Mouse (Mus musculus) left cerebral cortex, adult 11 months (tissue): ENCODE results near the gene Gpd1l.
A peak's percentile ranks its signal among the peaks of the same experiment; 100 is the strongest.
"Not testable (repeated sequence)": the region's sequence is repeated elsewhere in the genome, so short reads cannot be mapped to it uniquely, and the experiment has no call there.

Source experiments
- DNase-seq: peaks from one replicate; pipeline ENCODE4 v3.0.0; 2022; ENCODE audit warnings: low spot score

The Gpd1l gene

DNA sequence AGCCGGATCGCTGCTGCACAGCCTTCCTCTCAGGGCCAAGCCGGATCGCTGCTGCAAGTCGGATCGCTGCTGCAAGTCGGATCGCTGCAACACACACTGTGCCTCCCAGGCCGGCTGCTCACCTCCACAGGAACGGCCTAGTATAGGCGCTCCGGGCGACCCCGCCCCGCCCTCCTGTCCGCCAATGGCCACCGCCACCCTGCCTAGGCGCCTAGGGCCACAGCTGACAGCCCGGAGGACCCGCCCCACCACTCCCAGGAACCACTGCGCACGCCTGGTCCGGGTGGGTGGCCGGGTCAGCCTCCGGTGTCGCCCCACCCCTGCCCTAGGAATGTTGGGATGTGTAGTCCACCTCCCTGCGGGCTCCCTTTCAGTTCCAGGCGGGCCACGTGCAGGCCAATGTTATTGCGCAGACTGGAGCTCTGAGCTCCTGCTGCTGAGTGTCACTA is at the start of gene Gpd1l:
Gpd1l (minus strand) TSS at position 265 of the 449 bp plus-strand sequence.
- DNase-seq, result peak; percentile 94

DNA sequence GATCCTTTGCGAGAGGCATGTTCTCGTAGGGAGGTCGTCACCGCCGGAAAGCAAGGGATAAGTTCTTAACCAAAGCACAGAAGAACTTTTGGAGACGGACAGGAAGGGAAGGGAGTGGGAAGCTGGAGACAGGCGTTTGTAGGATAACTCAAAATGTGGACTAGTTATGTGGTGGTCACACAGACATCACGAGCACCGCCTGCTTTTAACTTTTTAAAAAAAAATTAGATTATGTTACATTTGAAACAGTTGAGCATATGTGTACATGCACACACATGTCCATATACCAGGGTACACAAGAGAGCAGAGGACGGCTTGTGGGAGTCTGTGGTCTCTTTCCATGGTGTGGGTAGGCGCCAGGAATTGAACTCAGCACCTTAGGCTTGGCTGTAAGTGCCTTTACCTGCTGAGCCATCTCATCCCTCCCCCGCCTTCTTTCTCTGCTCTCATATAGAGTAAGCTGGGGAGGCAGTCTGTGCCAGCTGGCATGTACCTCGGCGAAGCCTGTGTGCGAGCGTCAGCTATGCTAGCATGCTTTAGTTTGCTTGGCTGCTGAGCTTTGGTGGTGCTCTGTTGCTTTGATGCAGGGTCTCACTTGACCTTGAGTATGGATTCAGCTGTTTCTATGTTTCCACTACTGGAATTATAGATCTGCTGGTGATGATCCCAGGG is 49.0 kb upstream of the Gpd1l start, which contains the start of gene Rps27rt:
Rps27rt (minus strand) TSS at position 51 of the 672 bp plus-strand sequence.
- no peak for DNase-seq

DNA sequence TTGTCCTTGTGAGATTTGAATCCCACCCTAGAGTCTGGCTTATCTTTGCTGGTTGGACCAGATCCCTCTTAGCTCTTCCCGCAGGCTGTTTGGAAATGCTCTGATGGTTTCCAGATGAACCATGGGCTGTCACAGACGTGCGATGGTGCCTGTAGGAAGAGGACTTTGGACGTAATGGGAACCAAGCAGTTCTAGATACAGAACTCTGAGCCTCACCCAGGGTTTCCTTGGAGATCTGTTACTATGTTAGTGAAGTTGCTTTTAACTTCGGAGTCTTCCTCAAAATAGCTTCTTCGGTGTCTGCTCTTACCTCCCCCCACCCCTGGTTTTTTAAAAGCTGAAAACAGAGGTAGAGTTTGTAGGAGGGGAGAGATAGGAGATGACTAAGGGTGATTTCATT is 46.2 kb upstream of the Gpd1l start:
- DNase-seq, result peak; percentile 23

DNA sequence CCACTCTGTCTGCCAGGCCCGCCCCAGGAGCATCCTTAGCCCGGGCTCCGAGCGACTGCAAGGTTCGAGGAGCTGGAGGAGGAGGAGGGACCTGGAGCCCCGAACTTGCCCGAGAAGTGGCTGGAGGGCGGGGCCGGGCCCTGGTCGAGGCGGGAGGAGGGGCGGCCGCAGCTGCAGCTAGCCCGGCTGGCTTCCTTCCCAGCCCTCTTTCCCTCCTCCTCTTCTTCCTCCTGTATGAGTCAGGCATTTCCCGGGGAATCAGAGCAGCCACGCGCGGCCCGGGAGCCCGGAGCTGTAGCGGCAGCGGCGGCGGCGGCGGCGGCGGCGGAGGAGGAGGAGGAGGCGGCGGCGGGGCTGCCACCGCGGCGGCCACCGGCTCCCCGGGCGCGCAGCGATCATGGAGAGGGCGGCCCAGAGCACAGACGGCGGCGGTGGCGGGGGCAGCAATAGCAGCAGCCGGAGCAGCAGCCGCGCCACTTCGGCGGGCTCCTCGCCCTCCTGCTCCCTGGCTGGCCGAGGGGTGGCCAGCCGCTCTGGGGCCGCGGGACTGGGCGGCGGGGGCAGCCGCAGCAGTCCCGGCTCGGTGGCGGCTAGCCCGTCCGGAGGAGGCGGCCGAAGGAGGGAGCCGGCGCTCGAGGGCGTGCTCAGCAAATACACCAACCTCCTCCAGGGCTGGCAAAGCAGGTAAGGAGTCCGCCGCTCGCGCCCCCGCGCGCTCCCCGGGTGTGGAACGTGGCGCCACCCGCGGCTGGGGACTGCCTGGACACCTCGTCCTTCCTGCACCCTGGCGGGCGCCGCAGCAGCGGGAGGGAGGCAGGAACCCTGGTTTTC is 44.7 kb upstream of the Gpd1l start, which contains the start of gene Osbpl10:
Osbpl10 (plus strand) TSS at position 289 of the 831 bp plus-strand sequence.
- peak; percentile 75 for DNase-seq

DNA sequence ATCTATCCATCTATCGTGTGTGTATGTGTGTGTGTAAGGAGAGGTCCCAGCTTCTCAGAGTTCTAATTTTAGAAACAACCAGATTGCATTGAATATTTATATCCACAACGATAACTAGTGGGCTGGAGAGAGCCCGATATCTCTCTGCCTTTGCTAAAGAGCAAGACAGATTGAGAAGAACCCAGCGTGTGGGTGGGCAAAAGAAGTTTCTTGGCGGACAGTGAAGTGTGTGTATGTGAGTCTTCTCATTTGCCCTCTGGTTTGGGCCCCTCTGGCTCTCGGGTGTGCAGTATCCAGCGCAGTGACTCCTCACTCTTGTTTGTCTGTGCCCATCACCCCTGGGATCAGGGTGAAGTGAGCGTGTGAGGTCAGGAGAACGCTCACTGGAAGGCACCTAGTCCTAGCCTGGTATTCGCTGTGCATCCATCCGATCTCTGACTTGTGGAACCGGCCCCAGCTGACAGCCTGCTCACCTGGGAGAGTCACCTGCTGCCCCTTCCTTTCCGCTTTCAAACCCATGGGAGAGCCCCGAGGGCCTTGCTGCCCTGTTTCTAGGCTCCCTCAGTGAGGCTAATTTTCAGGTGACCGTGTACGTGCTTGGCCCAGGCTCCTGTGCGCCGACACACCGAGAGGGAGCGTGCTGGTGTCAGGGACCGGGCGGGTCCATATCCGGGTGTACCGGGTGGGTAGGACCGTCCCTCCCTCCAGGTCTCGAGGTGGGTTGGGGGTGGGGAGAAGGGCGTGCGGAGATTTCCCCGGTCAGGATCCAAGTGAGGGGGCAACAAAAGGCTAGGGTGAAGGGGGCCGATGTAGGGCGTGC is 43.9 kb upstream of the Gpd1l start:
- peak; percentile 33 for DNase-seq

DNA sequence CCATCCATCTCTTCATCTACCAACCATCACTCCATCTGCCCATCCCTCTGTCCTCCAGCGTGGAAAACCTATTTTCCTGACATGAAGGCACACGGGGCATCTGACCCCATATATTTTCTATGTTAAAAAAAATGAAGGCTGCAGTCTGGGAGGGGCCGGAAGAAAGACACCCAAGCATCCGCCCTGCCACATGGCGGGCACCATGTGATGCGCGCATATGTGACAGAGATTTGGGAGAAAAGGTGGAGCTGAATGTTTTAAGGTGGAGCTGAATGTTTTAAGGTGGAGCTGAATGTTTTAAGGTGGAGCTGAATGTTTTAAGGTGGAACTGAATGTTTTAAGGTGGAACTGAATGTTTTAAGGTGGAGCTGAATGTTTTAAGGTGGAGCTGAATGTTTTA is 32.5 kb upstream of the Gpd1l start:
- DNase-seq, result not testable (repeated sequence)

DNA sequence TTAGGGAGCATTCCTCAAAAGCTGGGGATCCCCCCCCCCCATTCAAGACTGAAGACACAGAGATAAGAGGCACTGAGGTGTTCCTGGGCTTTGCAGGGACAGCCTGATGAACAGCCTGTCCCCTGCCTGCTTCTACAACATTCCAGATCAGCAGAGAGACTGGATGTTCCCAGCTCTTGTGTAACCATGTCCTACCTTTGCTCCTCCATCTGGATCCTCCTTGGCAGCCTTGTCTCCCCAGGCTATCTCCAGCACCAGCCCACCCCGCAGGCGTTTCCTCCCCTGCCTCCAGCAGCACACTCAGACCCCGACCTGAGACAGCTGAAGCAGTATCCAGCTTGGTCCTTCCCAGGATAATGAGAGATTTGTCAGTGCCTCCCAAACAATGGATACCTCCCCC is 30.3 kb upstream of the Gpd1l start:
- DNase-seq, result no peak

DNA sequence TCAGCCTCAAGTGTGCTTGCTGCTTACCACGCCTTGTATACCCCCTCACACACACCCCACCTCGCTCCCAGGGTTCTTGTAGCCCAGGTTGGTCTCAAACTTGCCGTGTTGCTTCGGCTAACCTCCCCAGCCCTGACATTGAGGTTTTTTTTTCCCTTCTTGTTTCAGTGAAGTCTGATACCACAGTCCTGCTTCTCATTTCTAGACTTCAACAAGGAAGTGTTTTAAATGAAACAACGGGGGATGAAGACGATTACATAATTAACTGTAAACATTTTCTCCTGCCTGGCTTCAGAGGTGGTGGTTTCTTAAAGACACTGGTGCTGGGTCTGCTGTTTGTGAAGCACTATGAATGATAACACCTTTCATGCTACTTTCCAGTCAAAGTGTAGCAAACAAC is 27.1 kb upstream of the Gpd1l start:
- no peak for DNase-seq

DNA sequence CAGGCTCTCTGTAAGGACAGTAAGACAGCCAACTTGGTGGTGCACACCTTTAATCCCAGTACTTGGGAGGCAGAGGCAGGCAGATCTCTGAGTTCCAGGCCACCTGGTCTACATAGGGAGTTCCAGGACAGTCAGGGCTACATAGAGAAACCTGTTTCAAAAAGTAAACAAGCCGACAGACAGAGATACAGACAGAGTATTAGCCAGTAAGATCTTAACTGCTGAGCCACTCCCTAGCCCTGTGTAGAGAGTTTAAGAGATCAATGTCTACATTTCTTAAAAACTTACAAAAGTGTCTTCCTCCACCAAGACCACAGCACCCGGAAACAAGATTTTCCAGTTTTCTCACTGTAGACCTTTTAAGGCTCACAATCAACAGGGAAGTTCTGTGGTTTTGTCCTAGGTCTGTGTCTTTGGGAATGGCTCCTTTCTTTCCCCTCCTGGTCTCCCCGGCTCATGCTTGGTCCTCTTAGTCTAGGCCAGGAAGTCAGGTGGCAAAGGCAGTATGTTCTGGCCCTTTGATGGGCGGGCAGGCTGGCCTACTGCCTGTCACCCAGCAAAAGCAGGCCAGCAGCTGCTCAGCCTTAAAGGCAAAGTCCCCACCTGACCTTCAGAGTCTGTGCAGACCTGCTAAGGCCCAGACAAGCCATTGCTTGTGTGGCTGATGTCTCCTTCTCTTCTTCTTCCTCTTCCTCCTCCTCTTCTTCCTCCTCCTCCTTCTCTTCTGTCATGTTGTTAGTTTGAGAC is 26.4 kb upstream of the Gpd1l start:
- DNase-seq, result no peak

DNA sequence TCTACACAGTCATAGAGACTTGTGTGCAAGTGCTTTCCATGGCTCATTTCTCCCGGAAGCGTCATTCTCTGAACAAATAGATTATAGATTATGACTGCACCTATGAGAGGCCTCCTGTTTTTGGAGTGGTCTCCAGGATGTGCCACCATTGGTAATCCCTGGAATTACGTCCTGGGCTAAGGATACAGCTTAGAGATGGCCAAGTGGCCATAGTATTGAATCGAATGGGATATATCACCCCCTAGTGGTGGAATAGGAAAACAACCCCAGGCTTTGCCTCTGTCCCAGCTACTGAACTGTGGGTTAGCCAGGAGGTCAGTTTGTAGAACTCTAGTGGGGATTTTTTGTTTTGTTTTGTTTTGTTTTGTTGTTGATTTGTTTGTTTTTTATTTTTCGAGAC is 23.2 kb upstream of the Gpd1l start:
- DNase-seq, result no peak

DNA sequence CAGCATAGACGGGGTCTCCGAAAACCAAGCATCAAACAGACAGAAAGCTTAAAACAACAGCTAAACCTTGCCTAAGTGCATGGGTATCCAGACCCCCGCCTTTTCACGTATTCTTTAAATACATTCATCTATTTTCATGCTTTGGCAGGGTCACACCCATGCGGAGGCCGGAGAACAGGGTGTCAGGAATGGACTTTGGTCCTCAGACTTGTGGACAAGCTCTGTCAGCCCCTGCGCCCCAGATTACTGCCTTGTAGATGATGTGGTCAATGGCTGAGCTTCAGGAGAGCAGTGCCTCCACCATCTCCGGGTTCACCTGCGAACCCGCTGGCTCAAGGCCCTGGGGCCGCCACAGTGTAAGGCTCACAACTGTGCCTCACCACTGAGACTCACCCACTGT is 21.6 kb upstream of the Gpd1l start:
- no peak for DNase-seq

DNA sequence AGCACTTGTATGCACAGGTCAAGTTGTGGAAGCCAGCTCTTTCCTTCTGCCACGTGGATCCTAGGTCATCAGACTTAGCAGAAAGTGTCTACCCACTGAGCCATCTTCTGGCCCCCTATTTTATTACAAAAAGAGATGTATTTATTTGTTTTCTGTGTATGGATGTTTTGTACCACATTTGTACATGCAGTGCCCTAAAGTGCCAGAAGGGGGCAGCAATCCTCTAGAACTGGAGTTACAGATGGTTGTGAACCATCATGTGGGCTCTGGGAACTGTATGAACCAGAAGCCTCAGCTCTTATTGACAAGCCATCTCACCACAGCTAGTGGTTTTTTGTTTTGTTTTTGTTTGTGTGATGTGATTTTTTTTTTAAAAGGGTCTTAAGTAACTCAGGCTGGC is 19.1 kb upstream of the Gpd1l start:
- no peak for DNase-seq

DNA sequence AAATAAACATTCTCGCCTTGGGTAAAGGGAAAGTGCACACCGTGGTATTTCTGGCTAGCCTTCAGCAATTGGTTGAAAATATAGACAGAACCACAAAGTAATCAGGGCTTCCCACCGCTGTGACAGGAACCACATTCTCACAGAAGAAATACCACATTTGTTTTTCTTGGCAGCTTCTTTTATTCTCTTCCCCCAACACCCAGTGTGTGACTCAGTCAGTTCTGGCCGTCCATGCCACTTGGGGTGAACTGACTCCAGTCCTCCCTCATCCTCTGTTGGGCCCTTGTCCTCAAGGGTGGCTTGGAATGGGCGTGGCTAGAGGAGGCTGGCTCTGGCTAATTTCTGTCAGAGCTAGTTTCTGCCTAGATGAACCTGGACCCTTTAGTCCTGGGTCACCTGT is 14.6 kb upstream of the Gpd1l start:
- DNase-seq, result no peak

DNA sequence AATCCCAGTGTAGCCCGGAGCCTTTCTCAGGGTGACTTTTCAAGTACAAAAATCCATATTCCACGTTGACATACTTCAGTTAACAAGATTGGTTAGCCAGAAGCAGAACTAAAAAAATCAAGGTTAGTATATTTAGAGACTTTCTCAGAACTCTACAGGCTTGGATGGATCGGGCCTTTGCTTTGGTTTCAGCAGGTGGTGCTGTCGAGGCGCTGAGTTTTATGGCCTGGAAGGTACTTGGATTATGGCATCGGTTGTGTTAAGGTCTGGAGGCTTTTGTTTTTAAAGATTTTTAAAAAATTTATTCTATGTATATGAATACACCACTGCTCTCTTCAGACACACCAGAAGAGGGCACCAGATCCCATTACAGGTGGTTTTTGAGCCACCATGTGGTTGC is 11.8 kb upstream of the Gpd1l start:
- DNase-seq, result no peak

DNA sequence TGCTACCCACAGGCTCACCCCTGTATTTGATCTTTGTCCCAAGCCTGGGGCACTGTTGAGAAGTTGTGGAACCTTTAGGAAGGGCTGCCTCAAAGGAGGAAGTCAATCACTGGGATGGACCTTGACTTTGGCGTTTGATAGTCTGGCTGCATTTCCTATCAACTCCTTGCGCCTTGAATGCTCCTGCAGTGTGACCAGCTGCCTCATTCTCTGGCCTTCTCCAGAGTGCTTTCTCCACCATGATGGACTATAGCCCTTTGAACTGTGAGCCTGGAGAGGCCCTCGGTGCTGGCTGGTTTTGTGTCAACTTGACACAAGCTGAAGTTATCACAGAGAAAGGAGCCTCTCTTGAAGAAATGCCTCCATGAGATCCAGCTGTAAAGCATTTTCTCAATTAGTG is 10.9 kb upstream of the Gpd1l start:
- DNase-seq, result no peak

DNA sequence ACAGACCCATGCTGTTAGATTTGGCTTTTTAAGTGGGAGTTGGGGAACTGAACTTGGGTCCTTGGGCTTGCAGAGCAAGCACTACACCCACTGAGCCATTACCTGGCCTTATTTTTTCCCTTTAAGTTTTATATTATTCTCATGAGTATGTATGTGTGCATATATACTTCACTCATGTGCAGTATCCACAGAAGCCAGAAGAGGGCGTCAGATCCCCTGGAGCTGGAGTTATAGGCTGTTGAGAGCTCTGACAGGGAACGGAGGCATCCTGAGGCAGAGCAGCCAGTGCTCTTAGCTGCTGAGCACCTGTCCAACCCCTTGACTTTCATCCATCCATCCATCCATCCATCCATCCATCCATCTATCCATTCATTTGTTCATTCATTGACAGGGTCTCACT is 2.9 kb upstream of the Gpd1l start:
- DNase-seq, result no peak

DNA sequence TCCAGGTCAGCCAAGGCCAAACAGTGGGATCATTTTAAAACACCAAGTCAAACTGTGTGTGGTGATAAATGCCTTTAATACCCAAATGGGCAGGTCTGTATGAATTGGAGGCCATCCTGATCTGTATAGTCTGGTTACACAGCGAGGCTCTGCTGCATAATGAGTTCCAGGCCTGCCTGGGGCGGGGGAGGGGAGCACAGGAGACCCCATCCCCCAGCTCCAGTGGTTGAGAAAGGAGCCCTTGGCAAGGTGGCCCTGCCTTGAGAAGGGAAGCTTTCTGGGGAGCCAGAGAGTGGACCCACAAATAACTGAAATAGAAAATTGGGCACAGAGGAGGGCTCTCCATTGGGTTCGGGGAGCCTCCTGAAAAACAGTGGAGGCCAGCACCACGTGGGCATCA is 1.5 kb upstream of the Gpd1l start:
- no peak for DNase-seq

DNA sequence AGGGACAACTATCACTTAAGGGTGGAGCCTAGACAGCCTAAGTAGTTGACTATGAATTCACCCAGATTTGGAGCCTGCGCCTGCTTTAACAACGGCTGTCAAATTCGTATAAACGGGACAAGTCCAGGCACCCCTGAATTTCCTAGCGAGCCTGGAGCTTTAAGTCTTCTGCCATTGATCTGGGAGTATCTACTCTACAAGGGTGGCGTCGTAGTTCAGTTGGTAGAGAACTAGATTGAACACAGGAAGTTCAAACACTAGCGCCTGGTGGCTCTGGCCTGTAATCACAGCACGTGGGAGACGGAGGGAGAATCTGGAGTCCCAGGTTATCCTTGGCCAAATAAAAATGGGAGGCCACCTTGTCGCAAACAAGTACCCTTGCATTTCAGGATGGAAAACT is 444 bp upstream of the Gpd1l start:
- no peak for DNase-seq

DNA sequence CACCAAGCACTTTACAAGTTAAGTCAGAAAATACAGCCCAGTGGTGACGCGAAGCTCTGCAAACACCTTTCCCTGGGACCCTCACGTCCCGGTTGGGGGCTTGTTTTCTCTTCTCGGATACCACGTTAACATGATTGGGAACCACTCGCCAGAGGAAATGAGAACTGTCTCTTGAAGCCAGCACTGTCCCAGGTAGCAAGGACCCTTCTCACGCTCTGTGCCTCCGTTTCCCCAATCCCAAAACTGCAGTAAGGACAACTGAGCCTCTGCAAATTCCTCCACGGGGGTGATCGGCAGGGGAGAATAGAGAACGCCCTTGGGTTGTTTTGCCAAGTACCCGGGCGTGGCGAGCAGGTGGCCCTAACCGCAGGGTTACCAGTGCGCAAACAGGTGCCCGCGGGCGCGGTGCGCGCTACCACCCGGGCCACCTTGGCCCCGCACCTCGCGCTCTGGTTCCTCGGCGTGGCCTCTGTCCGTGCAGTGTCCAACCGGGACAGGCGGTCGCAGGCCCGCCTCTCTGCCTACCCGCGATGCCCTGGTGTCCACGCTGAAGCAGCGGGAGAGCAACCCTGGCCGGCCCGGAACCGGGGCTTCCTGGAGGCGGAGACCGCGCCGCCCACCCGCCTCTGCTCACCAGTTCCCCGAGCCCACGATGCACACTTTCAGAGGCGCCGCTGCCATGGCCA is 607 bp downstream of the Gpd1l start:
- no peak for DNase-seq

DNA sequence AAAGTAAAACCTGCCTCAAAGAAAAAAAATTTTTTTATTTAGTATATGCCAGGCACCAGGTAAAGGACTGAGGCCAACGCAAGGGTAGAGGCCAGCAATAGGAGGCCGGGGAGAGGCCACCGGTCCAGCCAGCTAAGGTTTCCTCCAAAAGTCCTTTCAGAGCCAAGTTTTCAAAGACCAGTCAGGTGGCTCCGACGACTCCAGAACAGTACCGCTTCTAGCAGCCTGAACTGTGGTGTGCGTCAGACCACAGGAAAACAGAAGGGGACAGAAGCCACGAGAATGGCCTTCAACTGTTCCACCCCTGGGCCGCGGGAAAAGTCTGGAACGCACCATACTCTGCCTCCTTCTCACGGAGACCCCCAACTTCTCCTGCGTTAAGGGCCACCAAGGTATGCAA is 1.2 kb downstream of the Gpd1l start:
- DNase-seq, result no peak

DNA sequence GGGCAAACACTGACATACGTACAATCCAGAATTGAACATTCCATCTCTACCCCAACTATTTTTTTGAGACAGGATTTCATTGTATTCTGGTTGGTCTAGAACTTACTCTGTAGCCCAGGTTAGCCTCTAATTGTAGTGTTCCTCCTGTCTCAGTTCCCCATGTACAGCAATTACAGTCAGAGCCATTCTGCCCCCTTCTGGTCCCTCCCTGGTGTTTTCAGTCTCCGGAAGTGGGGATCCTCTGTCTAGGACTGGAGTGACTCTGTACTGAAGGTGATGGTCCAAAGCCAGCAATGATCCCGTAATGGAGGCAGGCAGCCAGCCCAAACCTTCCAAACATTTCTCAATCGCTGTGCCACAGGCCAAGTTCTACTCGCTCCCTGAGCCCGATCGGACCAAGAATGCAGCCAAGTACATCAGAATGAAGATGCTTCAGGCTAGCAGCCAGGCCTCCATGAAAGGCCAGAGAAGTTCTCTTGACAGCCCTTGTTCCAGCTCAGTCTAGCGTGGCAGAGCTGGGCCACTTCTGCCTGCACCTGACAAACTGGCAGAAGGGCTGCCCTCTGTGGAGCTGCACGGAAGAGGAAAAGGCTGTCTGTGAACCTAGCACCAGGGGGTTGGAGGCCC is 3.2 kb downstream of the Gpd1l start:
- DNase-seq, result peak; percentile 41
